Mouse (Mus musculus) spleen, postnatal 4 days (tissue): ENCODE measurements around the gene Padi2.

Experiments
- DNase-seq, 2 experiments: peaks; one replicate each; pipeline ENCODE4 v3.0.0; 2022; ENCODE audit warnings: low spot score in 2 of 2

Gene Padi2

GRCm38 (mm10) chr4:140919974-140920836 is 14.1 kb downstream of the Padi2 start:
- no peak for DNase-seq

DNA sequence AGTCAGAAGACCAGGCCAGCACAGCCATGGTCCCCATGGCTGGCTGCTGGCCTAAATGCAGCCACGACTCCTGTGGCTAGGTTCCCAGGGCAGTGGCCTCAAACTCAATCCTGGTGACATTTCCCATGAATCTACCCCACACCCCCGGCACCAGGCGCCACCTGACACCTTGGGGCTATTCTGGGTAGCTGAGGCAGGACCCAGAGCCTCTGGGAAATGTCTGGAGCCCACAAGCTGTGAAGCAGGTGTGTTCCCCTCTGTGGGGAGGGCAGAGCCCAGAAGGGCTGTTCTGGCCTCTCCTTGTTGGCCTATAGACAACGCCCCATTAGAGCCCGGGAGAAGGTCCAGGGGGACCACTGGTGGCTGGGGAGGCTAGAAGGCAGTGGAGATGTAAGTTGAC is 16.4 kb downstream of the Padi2 start:
- DNase-seq: no peak

GRCm38 (mm10) chr4:140925648-140926047 is 19.5 kb downstream of the Padi2 start:
- no peak for DNase-seq

DNA sequence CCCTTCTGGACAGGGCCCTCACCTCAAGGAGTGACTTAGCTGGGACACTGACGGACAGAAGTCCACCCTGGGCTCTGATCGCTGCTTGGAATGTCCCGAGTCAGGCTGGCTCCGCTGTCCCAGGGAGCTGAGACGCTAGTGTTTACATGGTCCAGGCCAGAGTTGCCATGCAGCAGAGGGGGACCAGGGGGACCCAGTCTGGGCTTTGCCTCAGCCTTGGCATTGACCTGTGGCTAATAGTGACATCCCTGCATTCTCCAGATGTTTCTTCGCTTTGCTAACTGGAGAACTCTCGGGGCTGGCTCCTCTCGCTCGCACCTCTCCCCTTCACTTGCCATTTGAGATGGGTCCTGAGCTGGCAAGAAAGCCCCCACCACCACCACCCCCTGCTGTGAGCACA is 22.2 kb downstream of the Padi2 start:
- no peak for DNase-seq

GRCm38 (mm10) chr4:140929745-140930144 is 23.6 kb downstream of the Padi2 start:
- DNase-seq: no peak

- no peak for DNase-seq
These were observed 24.8 kb downstream of the Padi2 start for GRCm38 (mm10) chr4:140930900-140931470.

- no peak for DNase-seq
These were observed 29.5 kb downstream of the Padi2 start for GRCm38 (mm10) chr4:140935643-140936042.

GRCm38 (mm10) chr4:140944356-140944755 is 38.2 kb downstream of the Padi2 start:
- peak in 1 of 2 experiments; percentile 56 for DNase-seq

- peak in 1 of 2 experiments; percentile 34 for DNase-seq
These were observed 38.9 kb downstream of the Padi2 start for GRCm38 (mm10) chr4:140944961-140945442.

GRCm38 (mm10) chr4:140945571-140945970 is 39.4 kb downstream of the Padi2 start:
- no peak for DNase-seq

GRCm38 (mm10) chr4:140946048-140946447 is 39.9 kb downstream of the Padi2 start:
- no peak for DNase-seq

GRCm38 (mm10) chr4:140946580-140947205 is 40.5 kb downstream of the Padi2 start:
- no peak for DNase-seq

- no peak for DNase-seq
These were observed 41.6 kb downstream of the Padi2 start for GRCm38 (mm10) chr4:140947487-140948440.

DNA sequence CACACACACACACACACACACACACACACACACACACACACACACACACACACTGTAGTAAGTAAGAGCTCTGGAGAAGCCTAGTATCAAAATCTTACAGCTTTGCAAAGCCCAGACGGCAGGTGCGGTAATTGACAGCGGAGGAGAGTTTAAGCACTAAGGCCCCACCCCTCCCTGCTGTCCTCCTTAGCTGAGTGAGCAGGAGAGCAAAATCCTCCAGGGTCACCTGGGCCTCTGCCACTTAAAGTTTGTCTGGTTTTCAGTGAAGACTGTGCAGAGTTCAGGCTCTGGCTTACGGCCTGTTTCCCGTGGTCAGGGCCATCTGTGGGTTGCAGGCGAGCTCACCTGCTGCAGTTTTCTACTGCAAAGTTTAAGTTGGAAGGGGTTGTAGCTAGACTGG is 42.3 kb downstream of the Padi2 start:
- no peak for DNase-seq

DNA sequence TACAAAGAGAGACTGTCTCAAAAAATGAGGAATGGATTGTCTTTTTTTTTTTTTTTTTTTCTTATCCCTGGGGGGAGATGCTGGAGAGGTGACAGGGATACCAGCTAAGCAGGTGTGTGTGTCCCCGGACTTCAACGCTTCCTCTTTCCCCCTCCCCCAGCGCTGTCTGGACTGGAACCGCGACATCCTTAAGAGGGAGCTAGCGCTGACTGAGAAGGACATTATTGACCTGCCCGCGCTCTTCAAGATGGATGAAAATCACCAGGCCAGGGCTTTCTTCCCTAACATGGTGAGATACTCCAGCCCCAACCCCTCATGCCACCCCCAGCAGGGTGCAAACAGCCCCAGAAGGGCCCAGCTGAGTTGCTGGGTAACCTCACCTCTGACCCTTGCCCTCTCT is 42.9 kb downstream of the Padi2 start:
- DNase-seq: no peak

DNA sequence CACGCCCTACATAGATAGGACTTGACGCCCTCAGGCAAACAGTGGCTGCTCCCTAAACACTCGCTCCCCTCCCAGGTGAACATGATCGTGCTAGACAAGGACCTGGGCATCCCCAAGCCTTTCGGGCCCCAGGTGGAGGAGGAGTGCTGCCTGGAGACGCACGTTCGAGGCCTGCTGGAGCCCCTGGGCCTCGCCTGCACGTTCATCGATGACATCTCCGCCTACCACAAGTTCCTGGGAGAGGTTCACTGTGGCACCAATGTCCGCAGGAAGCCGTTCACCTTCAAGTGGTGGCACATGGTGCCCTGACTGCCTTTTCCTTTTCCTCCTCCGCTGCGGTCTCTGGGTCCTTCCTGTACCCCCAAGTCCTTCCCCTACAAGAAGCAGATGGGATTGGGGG is 43.5 kb downstream of the Padi2 start:
- DNase-seq: no peak

DNA sequence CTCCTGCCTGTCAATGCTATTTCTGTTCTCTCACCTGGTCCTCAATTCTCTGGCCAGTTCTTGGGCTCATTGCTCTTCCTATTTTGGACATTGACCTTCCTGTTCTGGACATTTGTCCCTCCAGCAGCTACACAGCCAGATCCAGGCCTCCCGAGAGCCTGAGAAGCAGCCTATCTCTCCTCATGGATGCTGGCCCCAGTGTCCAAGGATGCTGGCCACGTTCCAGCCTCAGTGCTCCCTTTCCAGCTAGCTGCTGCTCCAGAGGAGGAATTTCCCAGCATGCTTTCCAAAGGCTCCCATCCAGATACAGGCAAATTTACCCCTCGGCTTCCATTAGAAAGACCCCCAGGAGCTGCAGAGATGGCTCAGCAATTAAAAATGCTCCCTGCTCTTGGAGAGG is 44.4 kb downstream of the Padi2 start:
- no peak for DNase-seq

DNA sequence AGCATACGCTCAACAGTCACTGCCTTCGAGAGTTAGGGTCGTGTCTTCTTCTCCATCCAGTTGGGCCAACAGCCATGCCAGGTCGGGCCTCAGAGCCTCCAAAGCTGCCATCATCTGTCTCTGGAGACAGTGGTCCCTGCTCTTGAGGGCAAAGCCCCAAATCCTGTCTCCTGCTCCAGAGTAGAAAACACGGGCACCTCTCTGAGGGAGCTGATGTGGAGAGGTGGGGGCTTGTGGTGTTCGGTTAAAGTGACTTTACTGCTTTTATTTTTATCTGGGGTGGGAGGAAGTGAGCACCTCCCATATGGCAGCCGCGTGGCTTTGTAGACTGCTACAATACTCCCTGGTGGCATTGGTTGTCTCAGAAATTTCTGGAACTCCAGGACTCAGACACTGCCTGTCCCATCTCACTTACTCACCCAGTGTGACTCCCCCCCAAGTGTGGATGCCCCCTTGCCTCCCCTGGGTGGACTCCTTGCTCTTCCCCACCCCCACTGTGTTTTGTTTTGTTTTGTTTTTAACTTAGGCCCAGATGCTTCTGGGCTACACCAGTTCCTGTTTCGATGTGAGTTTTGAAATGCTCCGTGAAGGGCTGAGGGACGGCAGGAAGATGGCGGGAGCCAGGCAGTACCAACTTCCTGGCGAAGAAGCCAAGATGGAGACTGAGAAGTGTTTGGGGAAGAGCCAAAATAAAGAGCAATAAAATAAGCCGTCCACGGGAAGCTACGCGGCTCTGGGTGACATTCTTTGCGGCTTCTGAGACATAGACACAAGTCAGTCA is 45.9 kb downstream of the Padi2 start:
- peak in 1 of 2 experiments; percentile 34 for DNase-seq

DNA sequence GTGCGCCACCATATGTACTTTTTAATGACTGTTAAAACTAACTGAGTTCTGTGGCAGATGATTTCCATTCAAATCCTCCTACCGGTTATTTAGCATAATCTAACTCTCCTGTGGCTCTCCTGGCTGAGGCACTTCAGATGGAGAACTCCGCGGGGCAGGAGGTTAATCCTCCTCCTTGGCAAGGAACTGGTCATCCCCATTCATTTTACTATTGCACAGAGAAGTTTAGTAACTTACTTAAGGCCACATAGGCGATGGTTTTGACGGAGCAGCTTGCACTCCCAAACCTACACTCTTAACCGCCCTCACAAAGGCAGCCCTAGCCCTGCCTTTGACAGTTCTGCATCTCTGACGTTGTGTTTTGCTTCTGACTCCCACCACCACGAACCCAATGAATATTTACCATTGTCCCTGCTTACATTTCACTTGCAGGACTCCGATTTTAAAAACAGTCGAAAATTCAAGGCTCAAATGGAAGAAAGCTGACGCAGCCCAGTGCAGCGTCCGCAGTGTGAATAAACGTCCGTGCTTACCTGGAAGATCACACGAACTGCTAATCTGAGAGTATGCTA is 51.1 kb downstream of the Padi2 start:
- no peak for DNase-seq

- peak; percentile 76 to 93 for DNase-seq
These were observed 51.6 kb downstream of the Padi2 start for GRCm38 (mm10) chr4:140957725-140958124.
